Mouse (Mus musculus) thymus, adult 2 months (tissue): ENCODE measurements around the gene Ado. TPM values are rescaled to one million over a fixed set of nuclear protein-coding genes. Genes with fewer than 3 reads are reported as not detected.

Experiments
- DNase-seq: peaks from one replicate; pipeline ENCODE4 v3.0.0; 2021
- H3K27ac ChIP-seq: fragments of 200-500 bp; 2 replicates; pipeline ENCODE4 v1.5.1; 2012; ENCODE audit warnings: low read length, control low read depth; ENCODE audit not compliant: control insufficient read depth, insufficient read depth
- H3K27me3 ChIP-seq: fragments of 200-500 bp; 2 replicates; pipeline ENCODE4 v1.6.1; 2012; ENCODE audit warnings: mild to moderate bottlenecking, low read length, moderate library complexity, mixed read lengths; ENCODE audit not compliant: control insufficient read depth, insufficient read depth
- H3K36me3 ChIP-seq: fragments of 200-500 bp; 2 replicates; pipeline ENCODE4 v1.6.1; 2012; ENCODE audit warnings: mild to moderate bottlenecking, low read length, moderate library complexity; ENCODE audit not compliant: control insufficient read depth, insufficient read depth
- H3K4me1 ChIP-seq: fragments of 200-500 bp; replicated peaks from 2 replicates; pipeline ENCODE4 v1.6.1; 2012; ENCODE audit warnings: low read length; ENCODE audit not compliant: control insufficient read depth, insufficient read depth
- H3K4me3 ChIP-seq: fragments of 200-500 bp; 2 replicates; pipeline ENCODE4 v1.5.1; 2012; ENCODE audit warnings: mild to moderate bottlenecking, low read length, control low read depth, moderate library complexity; ENCODE audit not compliant: control insufficient read depth, insufficient read depth
- CTCF ChIP-seq: fragments of 200-500 bp; IDR thresholded peaks from 2 replicates; pipeline ENCODE4 v1.5.1; 2012; ENCODE audit warnings: mild to moderate bottlenecking, control low read depth, low read length, moderate library complexity, borderline replicate concordance; ENCODE audit not compliant: control insufficient read depth, poor library complexity, insufficient read depth; ENCODE audit errors: extremely low read depth
- POLR2A ChIP-seq: fragments of 200-500 bp; IDR thresholded peaks from 2 replicates; pipeline ENCODE4 v1.6.1; 2012; ENCODE audit warnings: mild to moderate bottlenecking, low read length, control low read depth, moderate library complexity; ENCODE audit not compliant: control insufficient read depth, poor library complexity, insufficient read depth; ENCODE audit errors: extremely low read depth
- WGBS: fragments of 180-500 bp; shearing (Covaris S2); methylation state at CpG from one replicate; pipeline ENCODE4 v1.1.7; 2018; 5-methylcytosine and 5-hydroxymethylcytosine counted together
- polyA plus RNA-seq: library from polyadenylated mRNA; depleted of rRNA; stranded (reverse); fragments of >200 nt; gene quantifications from 2 replicates; pipeline ENCODE4 v1.2.3, GENCODE M21; 2012

The Ado gene
- polyA plus RNA-seq, 1 experiment, result 20.7 TPM

- WGBS, result 98% methylated on average over 3 of the region's 3 CpGs
- TF ChIP-seq POLR2A (no peak), CTCF (no peak)
Measured at GRCm38 (mm10) chr10:67524130-67524529, 24.6 kb downstream of the Ado start.

GRCm38 (mm10) chr10:67518733-67519132, 30.0 kb downstream of the Ado start:
- H3K4me1 ChIP-seq, result no peaks in the 10 kb centered on the region
- TF ChIP-seq CTCF (no peak), POLR2A (no peak)
- H3K4me3 ChIP-seq, result no peak overlapping the region
- H3K27me3 ChIP-seq, result no peaks in the 10 kb centered on the region
- no peaks in the 10 kb centered on the region for H3K36me3 ChIP-seq
- no peak for DNase-seq
- WGBS, result 89% methylated on average over 3 of the region's 3 CpGs
- no peak overlapping the region for H3K27ac ChIP-seq

More at GRCm38 (mm10) chr10:67524130-67524529, 24.6 kb downstream of the Ado start:
- no peaks in the 10 kb centered on the region for H3K36me3 ChIP-seq
- no peaks in the 10 kb centered on the region for H3K27me3 ChIP-seq
- no peak overlapping the region for H3K4me3 ChIP-seq
- H3K4me1 ChIP-seq, result no peaks in the 10 kb centered on the region
- DNase-seq, result no peak
- no peak overlapping the region for H3K27ac ChIP-seq

- Histone ChIP-seq H3K27ac (no peak overlapping the region), H3K4me1 (0 out of 2 replicates have a peak, but pooled peaks cover 2% of the 10 kb centered on the region), H3K27me3 (no peaks in the 10 kb centered on the region), H3K36me3 (no peaks in the 10 kb centered on the region), H3K4me3 (no peak overlapping the region)
- 86% methylated on average over 7 of the region's 7 CpGs for WGBS
- TF ChIP-seq CTCF (no peak), POLR2A (no peak)
- DNase-seq, result no peak
Measured at GRCm38 (mm10) chr10:67512871-67513270, 35.9 kb downstream of the Ado start.

- DNase-seq, result peak; percentile 18
- WGBS, result 80% methylated on average over 8 of the region's 8 CpGs
- Histone ChIP-seq H3K36me3 (no peaks in the 10 kb centered on the region), H3K27me3 (no peaks in the 10 kb centered on the region), H3K27ac (no peak overlapping the region), H3K4me1 (0 out of 2 replicates have a peak, but pooled peaks cover 2% of the 10 kb centered on the region), H3K4me3 (no peak overlapping the region)
- TF ChIP-seq POLR2A (no peak), CTCF (no peak)
Measured at GRCm38 (mm10) chr10:67512211-67512610, 36.5 kb downstream of the Ado start.

- no peaks in the 10 kb centered on the region for H3K27me3 ChIP-seq
- peaks cover 38% of the 10 kb centered on the region for H3K4me1 ChIP-seq
- no peak for TF ChIP-seq CTCF
- TF ChIP-seq POLR2A, result no peak
- 55% methylated on average over 3 of the region's 3 CpGs for WGBS
- H3K27ac ChIP-seq, result no peak overlapping the region
- H3K4me3 ChIP-seq, result no peak overlapping the region
- no peaks in the 10 kb centered on the region for H3K36me3 ChIP-seq
- DNase-seq, result no peak
Measured at GRCm38 (mm10) chr10:67505248-67505647, 43.5 kb downstream of the Ado start.

GRCm38 (mm10) chr10:67504046-67504445, 44.7 kb downstream of the Ado start:
- Histone ChIP-seq H3K27ac (peak overlapping the region; percentile 98), H3K27me3 (no peaks in the 10 kb centered on the region), H3K4me1 (peaks cover 38% of the 10 kb centered on the region), H3K4me3 (peak overlapping the region; percentile 52), H3K36me3 (no peaks in the 10 kb centered on the region)
- 10% methylated on average over 5 of the region's 5 CpGs for whole genome bisulfite sequencing
- TF ChIP-seq CTCF (no peak), POLR2A (no peak)
- DNase-seq, result no peak

GRCm38 (mm10) chr10:67503320-67503995, 45.3 kb downstream of the Ado start:
- no peaks in the 10 kb centered on the region for H3K36me3 ChIP-seq
- H3K4me1 ChIP-seq, result peaks cover 38% of the 10 kb centered on the region
- peak; percentile 83 for DNase-seq
- WGBS, result 2% methylated on average over 15 of the region's 15 CpGs
- H3K4me3 ChIP-seq, result peak overlapping the region; percentile 52
- H3K27ac ChIP-seq, result peak overlapping the region; percentile 98
- no peaks in the 10 kb centered on the region for H3K27me3 ChIP-seq
- TF ChIP-seq CTCF, result no peak
- no peak for TF ChIP-seq POLR2A
